Mouse (Mus musculus) activated CD4-positive, CD25-positive, alpha-beta regulatory T cell (primary cell): ENCODE results near the gene Adamts2. TPM values are rescaled to one million over a fixed set of nuclear protein-coding genes. Genes with fewer than 3 reads are reported as not detected.

ENCODE experiments used
- polyA plus RNA-seq, 2 experiments: library from polyadenylated mRNA; unstranded; fragments of 100-300 nt; shearing (Covaris generic); gene quantifications; one replicate each; pipeline ENCODE4 v1.2.1; 2017

Gene Adamts2
- under 1 TPM in 1 of 2 experiments, not detected in 1; 0.28 TPM for polyA plus RNA-seq

GRCm38 (mm10) chr11:50601641-50602355 lies at the start of gene Adamts2:
Adamts2 (plus strand) TSS chr11:50602084.

GRCm38 (mm10) chr11:50827010-50827953 lies 225.4 kb downstream of the Adamts2 start, which contains the start of gene Zfp354c:
Zfp354c (minus strand) TSS chr11:50827724.

GRCm38 (mm10) chr11:50841023-50841735 lies 239.3 kb downstream of the Adamts2 start, which contains the start of gene Zfp879:
Zfp879 (minus strand) TSS chr11:50841552.

GRCm38 (mm10) chr11:50850177-50850735 lies 248.4 kb downstream of the Adamts2 start, which contains the start of gene Grm6:
Grm6 (plus strand) TSS chr11:50850685.

Other genes with a start within 250 kb of the Adamts2 start
- gene Cby3, start 247.6 kb upstream of the Adamts2 start, polyA plus RNA-seq: not detected
- 100 to 1,000 TPM; 174 to 202 TPM for gene Hnrnph1, start 225.1 kb upstream of the Adamts2 start, polyA plus RNA-seq
- gene Rufy1, start 171.0 kb upstream of the Adamts2 start, polyA plus RNA-seq: 10 to 100 TPM; 31.7 to 38.3 TPM
- gene Zfp354c, start 225.6 kb downstream of the Adamts2 start, polyA plus RNA-seq: 1 to 10 TPM; 1.3 to 5.0 TPM
- gene Zfp879, start 239.5 kb downstream of the Adamts2 start, polyA plus RNA-seq: under 1 TPM in 1 of 2 experiments, not detected in 1; 0.88 TPM
- gene Grm6, start 248.6 kb downstream of the Adamts2 start, polyA plus RNA-seq: under 1 TPM in 1 of 2 experiments, not detected in 1; 0.32 TPM